Mouse (Mus musculus) CH12.LX (cell line): ENCODE measurements around the gene Sh3tc1. TPM values are rescaled to one million over a fixed set of nuclear protein-coding genes. Genes with fewer than 3 reads are reported as not detected.
A peak's percentile ranks its signal among the peaks of the same experiment; 100 is the strongest.

Experiments
- DNase-seq: peaks from one replicate; pipeline ENCODE4 v3.0.0-alpha.2; 2013; ENCODE audit errors: extremely low read depth
- H3K27ac ChIP-seq: 2 replicates; pipeline ENCODE4 v1.5.1; 2012; ENCODE audit warnings: low read depth, mild to moderate bottlenecking, control low read depth, moderate library complexity; ENCODE audit not compliant: insufficient read depth
- H3K27me3 ChIP-seq: replicated peaks from 2 replicates; pipeline ENCODE3; 2012; ENCODE audit warnings: inconsistent platforms
- H3K36me3 ChIP-seq, 2 experiments: replicated peaks in 1 of 2; 2 replicates each; pipeline versions ENCODE3 to v1.6.1; 2012; ENCODE audit warnings: inconsistent platforms in 1 of 2, low read length in 1 of 2, mild to moderate bottlenecking in 1 of 2, mixed read lengths in 1 of 2, moderate library complexity in 1 of 2; ENCODE audit not compliant: control insufficient read depth in 1 of 2, insufficient read depth in 1 of 2
- H3K4me1 ChIP-seq, 2 experiments: 2 replicates each; pipeline ENCODE4 v1.6.1; 2012; ENCODE audit warnings: inconsistent platforms in 1 of 2, moderate library complexity in 1 of 2; ENCODE audit not compliant: insufficient read depth in 2 of 2, control insufficient read depth in 1 of 2
- H3K4me2 ChIP-seq: 2 replicates; pipeline ENCODE4 v1.6.1; 2012; ENCODE audit warnings: low read depth, mild to moderate bottlenecking, control low read depth; ENCODE audit not compliant: poor library complexity, insufficient read depth, severe bottlenecking
- H3K4me3 ChIP-seq, 3 experiments: fragments of 150-350 bp in 1 of 3; sonication (generic) in 1 of 3; replicated peaks in 1 of 3; 2 replicates each; pipeline versions ENCODE3 to v1.5.1; 2011 to 2012; ENCODE audit warnings: low read depth in 2 of 3, low read length in 2 of 3, mild to moderate bottlenecking in 2 of 3, moderate library complexity in 2 of 3, control low read depth in 1 of 3, improper control_type of control experiment in 1 of 3, inconsistent platforms in 1 of 3, mixed read lengths in 1 of 3; ENCODE audit not compliant: poor library complexity in 1 of 3
- H3K79me2 ChIP-seq: replicated peaks from 2 replicates; pipeline ENCODE4 v1.6.1; 2012; ENCODE audit warnings: mild to moderate bottlenecking, moderate library complexity; ENCODE audit not compliant: control insufficient read depth, poor library complexity, insufficient read depth, severe bottlenecking; ENCODE audit errors: extremely low read depth
- H3K9ac ChIP-seq: 2 replicates; pipeline ENCODE4 v1.6.1; 2012; ENCODE audit warnings: low read depth, mild to moderate bottlenecking, control low read depth, moderate library complexity; ENCODE audit not compliant: insufficient read depth
- H3K9me3 ChIP-seq: replicated peaks from 2 replicates; pipeline ENCODE3; 2012; ENCODE audit warnings: low read length, inconsistent platforms, mixed read lengths
- CTCF ChIP-seq, 2 experiments: IDR thresholded peaks in 1 of 2; conservative IDR thresholded peaks in 1 of 2; 2 replicates each; pipeline ENCODE4 v1.5.1; 2011 to 2012; ENCODE audit warnings: low read depth in 2 of 2, low read length in 2 of 2, improper control_type of control experiment in 1 of 2, inconsistent platforms in 1 of 2, mild to moderate bottlenecking in 1 of 2, moderate library complexity in 1 of 2
- E2F4 ChIP-seq: IDR thresholded peaks from 2 replicates; pipeline ENCODE4 v1.6.1; 2011; ENCODE audit warnings: low read depth, low read length, improper control_type of control experiment; ENCODE audit not compliant: insufficient replicate concordance
- MAFK ChIP-seq: IDR thresholded peaks from 2 replicates; pipeline ENCODE4 v1.6.1; 2011; ENCODE audit warnings: low read length, improper control_type of control experiment; ENCODE audit not compliant: insufficient replicate concordance
- MAX ChIP-seq: IDR thresholded peaks from 2 replicates; pipeline ENCODE4 v1.6.1; 2011; ENCODE audit warnings: low read length, improper control_type of control experiment
- MAZ ChIP-seq: IDR thresholded peaks from 2 replicates; pipeline ENCODE4 v1.6.1; 2012; ENCODE audit warnings: low read depth, mild to moderate bottlenecking, inconsistent platforms, low read length, improper control_type of control experiment, moderate library complexity
- MYC ChIP-seq: IDR thresholded peaks from 2 replicates; pipeline ENCODE4 v1.6.1; 2011; ENCODE audit warnings: low read depth, mild to moderate bottlenecking, improper control_type of control experiment, low read length
- NELFE ChIP-seq: IDR thresholded peaks from 2 replicates; pipeline ENCODE4 v1.6.1; 2011; ENCODE audit warnings: low read depth, low read length, improper control_type of control experiment
- PAX5 ChIP-seq: IDR thresholded peaks from 2 replicates; pipeline ENCODE4 v1.6.1; 2012; ENCODE audit warnings: low read length, inconsistent platforms, mixed read lengths
- POLR2A ChIP-seq: IDR thresholded peaks from 2 replicates; pipeline ENCODE4 v1.6.1; 2011; ENCODE audit warnings: low read depth, mild to moderate bottlenecking, improper control_type of control experiment, low read length
- POLR2AphosphoS2 ChIP-seq: IDR thresholded peaks from 2 replicates; pipeline ENCODE4 v1.6.1; 2011; ENCODE audit warnings: low read depth, low read length, improper control_type of control experiment
- SMC3 ChIP-seq: IDR thresholded peaks from 2 replicates; pipeline ENCODE4 v1.6.1; 2011; ENCODE audit warnings: low read depth, low read length, improper control_type of control experiment
- USF2 ChIP-seq: conservative IDR thresholded peaks from 2 replicates; pipeline ENCODE4 v1.6.1; 2011; ENCODE audit warnings: low read depth, low read length, improper control_type of control experiment
- ZC3H11A ChIP-seq: IDR thresholded peaks from 2 replicates; pipeline ENCODE4 v1.6.1; 2012; ENCODE audit warnings: low read depth, mild to moderate bottlenecking, inconsistent platforms, low read length, improper control_type of control experiment
- ZKSCAN1 ChIP-seq: IDR thresholded peaks from 2 replicates; pipeline ENCODE4 v1.6.1; 2012; ENCODE audit warnings: low read depth, inconsistent platforms, low read length, improper control_type of control experiment, borderline replicate concordance
- ZNF384 ChIP-seq: IDR thresholded peaks from 2 replicates; pipeline ENCODE4 v1.6.1; 2012; ENCODE audit warnings: low read depth, low read length, improper control_type of control experiment, inconsistent platforms
- dilution Hi-C: fragments of 300-500 bp; cut with MboI; formaldehyde crosslinking; loops from 2 replicates; pipeline ENCODE4 v1.14.3; 2020; ENCODE audit warnings: low sequenced_read_pairs; ENCODE audit not compliant: extremely low pct_unique_long_range_greater_than_20kb, extremely low pct_ligation_motif_present
- in situ Hi-C: fragments of 300-500 bp; cut with MboI; formaldehyde crosslinking; loops from 3 replicates; pipeline ENCODE4 v1.14.3; 2019; ENCODE audit warnings: low sequenced_read_pairs, low pct_ligation_motif_present, low pct_unique_long_range_greater_than_20kb, mixed read lengths
- polyA plus RNA-seq: library from polyadenylated mRNA; unstranded; fragments of >175 nt; gene quantifications from 2 replicates; pipeline ENCODE4 v1.2.1, GENCODE M21; 2012; ENCODE audit warnings: low read depth; ENCODE audit not compliant: insufficient read length
- total RNA-seq, 2 experiments: library from RNA; depleted of rRNA; stranded (reverse); fragments of 300-350 nt in 1 of 2; fragments of >200 nt in 1 of 2; gene quantifications; 2 replicates each; pipeline ENCODE4 v1.2.3; 2012 to 2014

Gene Sh3tc1
- total and polyA plus RNA-seq, 3 experiments = 0.85 to 2.3 (median 1.2) TPM

DNA sequence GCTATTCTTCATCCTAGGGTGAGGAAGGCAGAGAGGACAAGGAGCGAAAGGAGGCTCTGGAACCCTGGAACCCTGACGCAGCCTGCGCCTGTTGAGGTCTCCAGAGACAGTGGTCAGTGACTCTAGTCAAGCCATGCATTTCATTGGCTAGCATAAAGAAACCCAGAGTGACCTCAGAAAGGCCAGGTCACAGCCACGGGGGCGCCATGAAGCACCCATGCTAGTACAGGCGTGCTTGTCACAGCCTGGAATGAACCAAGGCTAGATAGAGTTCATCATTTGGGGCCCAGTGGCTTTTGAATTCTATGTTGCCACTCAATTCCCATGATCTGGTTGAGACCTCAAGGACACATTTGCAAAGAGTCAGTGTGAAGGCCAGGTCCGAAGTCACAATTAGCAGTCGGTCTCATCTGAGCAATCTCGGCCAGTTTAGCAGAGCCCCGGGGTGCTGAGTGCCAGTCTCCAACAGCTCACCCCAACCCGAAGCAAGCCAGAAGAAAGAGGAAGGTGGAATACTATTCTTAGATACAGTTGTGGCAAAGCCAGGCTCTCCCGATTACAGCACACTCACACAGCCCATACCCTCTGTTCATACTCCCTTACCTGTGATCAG is 11.3 kb downstream of the Sh3tc1 start:
- Histone ChIP-seq H3K4me2 (peak overlapping the region; percentile 62), H3K4me1 (peaks cover 18 to 45% of the 10 kb centered on the region in 2 experiments), H3K4me3 (peak overlapping the region; percentile 13 to 53 (median 45)), H3K27me3 (no peaks in the 10 kb centered on the region), H3K36me3 (peaks cover 0 to 6% of the 10 kb centered on the region in 2 experiments), H3K27ac (no peak overlapping the region), H3K79me2 (no peaks in the 10 kb centered on the region), H3K9ac (no peak overlapping the region), H3K9me3 (no peaks in the 10 kb centered on the region)
- in situ Hi-C loops (no loop called here), dilution Hi-C loops (no loop called here)
- no peak for DNase-seq
- TF ChIP-seq MAFK (no peak), ZNF384 (no peak), POLR2A (no peak), MAX (no peak), E2F4 (no peak), USF2 (no peak), POLR2AphosphoS2 (no peak), ZC3H11A (no peak), CTCF (conservative IDR thresholded peaks at IDR 0.05 in 1 of 2, IDR thresholded peaks at IDR 0.05 in 1 of 2; ENCODE audit: low read depth in 2 of 2, low read length in 2 of 2) (no peak), MYC (no peak), MAZ (no peak), PAX5 (no peak)

DNA sequence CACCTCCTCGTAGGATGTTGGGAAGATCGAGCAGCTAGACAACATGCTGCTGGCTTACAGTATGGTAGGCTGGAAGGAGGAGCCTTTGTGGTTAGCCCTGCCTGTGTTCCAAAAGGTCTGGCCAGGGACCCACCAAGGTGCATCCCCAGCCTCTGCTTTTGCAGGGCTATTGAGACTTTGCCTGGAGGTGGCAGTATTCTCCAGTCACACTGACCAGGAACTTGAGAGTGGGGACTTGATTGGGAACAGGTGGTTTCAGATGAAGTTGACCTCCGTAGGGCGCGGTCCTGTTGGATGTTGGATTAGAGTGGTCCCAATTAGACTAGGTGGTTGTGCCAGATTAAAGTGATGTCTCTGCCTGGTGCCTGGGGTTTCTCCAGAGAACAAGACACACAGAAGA is 12.3 kb downstream of the Sh3tc1 start:
- no peak for TF ChIP-seq MAX
- TF ChIP-seq CTCF (conservative IDR thresholded peaks at IDR 0.05 in 1 of 2, IDR thresholded peaks at IDR 0.05 in 1 of 2; ENCODE audit: low read depth in 2 of 2, low read length in 2 of 2) = peak in 1 of 2 experiments; percentile 36; a peak in 2 of 4 replicates
- TF ChIP-seq SMC3 = peak; percentile 25
- no peak for TF ChIP-seq ZKSCAN1
- TF ChIP-seq NELFE = no peak
- Histone ChIP-seq H3K36me3 (peaks cover 0 to 9% of the 10 kb centered on the region in 2 experiments), H3K27me3 (no peaks in the 10 kb centered on the region), H3K4me3 (no peak overlapping the region), H3K27ac (no peak overlapping the region), H3K9me3 (no peaks in the 10 kb centered on the region), H3K79me2 (no peaks in the 10 kb centered on the region), H3K4me1 (peaks cover 21 to 55% of the 10 kb centered on the region in 2 experiments), H3K9ac (no peak overlapping the region), H3K4me2 (no peak overlapping the region)
- in situ Hi-C loops (no loop called here), dilution Hi-C loops (no loop called here)
- peak; percentile 2 for DNase-seq
